Mouse (Mus musculus) heart, postnatal 0 days (tissue): ENCODE results near the gene Vwa3b. TPM values are rescaled to one million over a fixed set of nuclear protein-coding genes. Genes with fewer than 3 reads are reported as not detected.
A peak's percentile ranks its signal among the peaks of the same experiment; 100 is the strongest.

ENCODE experiments used
- ATAC-seq: fragments of 200-750 bp; cut with Nextera tagmentation; 2 replicates; pipeline ENCODE4 v1.8.0; 2017; ENCODE audit warnings: low read depth, moderate number of reproducible peaks, moderate library complexity; ENCODE audit not compliant: insufficient read depth
- DNase-seq: peaks from one replicate; pipeline ENCODE4 v3.0.0-alpha.2; 2016; ENCODE audit warnings: low spot score
- H3K27ac ChIP-seq: fragments of 300-500 bp; sonication (generic); 2 replicates; pipeline ENCODE4 v1.5.1; 2014; ENCODE audit warnings: low read depth, mild to moderate bottlenecking
- H3K27me3 ChIP-seq: fragments of 300-500 bp; sonication (generic); 2 replicates; pipeline ENCODE4 v1.6.1; 2014; ENCODE audit warnings: low read length, mixed read lengths; ENCODE audit not compliant: control insufficient read depth, insufficient read depth
- H3K36me3 ChIP-seq: fragments of 300-500 bp; sonication (generic); replicated peaks from 2 replicates; pipeline ENCODE4 v1.6.1; 2014; ENCODE audit warnings: low read length, mixed read lengths; ENCODE audit not compliant: control insufficient read depth, insufficient read depth
- H3K4me1 ChIP-seq: fragments of 300-500 bp; sonication (generic); 2 replicates; pipeline ENCODE4 v1.6.1; 2014; ENCODE audit warnings: antibody characterized with exemption; ENCODE audit not compliant: control insufficient read depth, insufficient read depth
- H3K4me2 ChIP-seq: fragments of 300-500 bp; sonication (generic); 2 replicates; pipeline ENCODE4 v1.6.1; 2014; ENCODE audit warnings: low read depth, mild to moderate bottlenecking, low read length, moderate library complexity
- H3K4me3 ChIP-seq: fragments of 300-500 bp; sonication (generic); 2 replicates; pipeline ENCODE4 v1.5.1; 2014; ENCODE audit warnings: low read depth, low read length
- H3K9ac ChIP-seq: fragments of 300-500 bp; sonication (generic); replicated peaks from 2 replicates; pipeline ENCODE4 v1.6.1; 2014; ENCODE audit warnings: low read depth, low read length, mixed read lengths
- H3K9me3 ChIP-seq: fragments of 300-500 bp; sonication (generic); replicated peaks from 2 replicates; pipeline ENCODE4 v1.6.1; 2016; ENCODE audit warnings: low read length; ENCODE audit not compliant: control insufficient read depth
- CTCF ChIP-seq: IDR thresholded peaks from 2 replicates; pipeline ENCODE4 v1.5.1; 2016; ENCODE audit warnings: antibody characterized with exemption, control low read depth, low read depth
- EP300 ChIP-seq: IDR thresholded peaks from 2 replicates; pipeline ENCODE4 v1.6.1; 2016; ENCODE audit warnings: antibody characterized with exemption, low read depth
- WGBS: fragments of 180-500 bp; shearing (Covaris S2); extraction: QIAGEN DNeasy Blood & Tissue Kit; methylation state at CpG from one replicate; pipeline ENCODE4 v1.1.7; 2014; 5-methylcytosine and 5-hydroxymethylcytosine counted together
- polyA plus RNA-seq: library from polyadenylated mRNA; unstranded; fragments of >200 nt; fragmentation: Nextera tagmentation; extraction: Ambion mirVana; gene quantifications from 2 replicates; pipeline ENCODE4 v1.2.1, GENCODE M21; 2015
- total RNA-seq: library from RNA; depleted of rRNA; stranded (reverse); fragments of >200 nt; gene quantifications from 2 replicates; pipeline ENCODE4 v1.2.3, GENCODE M21; 2014; ENCODE audit warnings: low replicate concordance

Vwa3b gene
- total and polyA plus RNA-seq, 2 experiments from 2014 or later: 0.26 TPM; not detected in 1

- Histone ChIP-seq H3K4me1 (no peaks in the 10 kb centered on the region), H3K27me3 (no peaks in the 10 kb centered on the region), H3K4me2 (no peak overlapping the region), H3K36me3 (no peaks in the 10 kb centered on the region), H3K4me3 (no peak overlapping the region), H3K27ac (no peak overlapping the region), H3K9me3 (no peaks in the 10 kb centered on the region), H3K9ac (no peak overlapping the region)
- ATAC-seq (no peak), DNase-seq (no peak)
- 70% methylated on average over 11 of the region's 11 CpGs for WGBS
- TF ChIP-seq EP300 (no peak), CTCF (no peak)
Measured at GRCm38 (mm10) chr1:37065658-37066412, 39.4 kb downstream of the Vwa3b start.

- Histone ChIP-seq H3K4me1 (0 out of 2 replicates have a peak, but pooled peaks cover 9% of the 10 kb centered on the region), H3K4me3 (no peak overlapping the region), H3K4me2 (no peak overlapping the region), H3K9me3 (no peaks in the 10 kb centered on the region), H3K9ac (no peak overlapping the region), H3K36me3 (no peaks in the 10 kb centered on the region), H3K27me3 (no peaks in the 10 kb centered on the region), H3K27ac (no peak overlapping the region)
- no peak for DNase-seq
- TF ChIP-seq EP300 (no peak), CTCF (no peak)
- 92% methylated on average over 7 of the region's 7 CpGs for WGBS
- no peak for ATAC-seq
Measured at GRCm38 (mm10) chr1:37075759-37076158, 49.4 kb downstream of the Vwa3b start.

GRCm38 (mm10) chr1:37077266-37077665 lies 50.9 kb downstream of the Vwa3b start:
- no peaks in the 10 kb centered on the region for H3K27me3 ChIP-seq
- H3K9me3 ChIP-seq: no peaks in the 10 kb centered on the region
- no peak overlapping the region for H3K4me3 ChIP-seq
- H3K9ac ChIP-seq: no peak overlapping the region
- 0 out of 2 replicates have a peak, but pooled peaks cover 9% of the 10 kb centered on the region for H3K4me1 ChIP-seq
- no peak; the same call in 1 of the 2 replicates for ATAC-seq
- DNase-seq: peak; percentile 15
- H3K27ac ChIP-seq: peak overlapping the region; percentile 88
- no peak overlapping the region for H3K4me2 ChIP-seq
- WGBS: 40% methylated on average over 9 of the region's 9 CpGs
- H3K36me3 ChIP-seq: no peaks in the 10 kb centered on the region
- no peak for TF ChIP-seq CTCF
- TF ChIP-seq EP300: no peak

GRCm38 (mm10) chr1:37077955-37078549 lies 51.7 kb downstream of the Vwa3b start:
- 46% methylated on average over 14 of the region's 14 CpGs for WGBS
- Histone ChIP-seq H3K9me3 (no peaks in the 10 kb centered on the region), H3K4me1 (0 out of 2 replicates have a peak, but pooled peaks cover 9% of the 10 kb centered on the region), H3K9ac (no peak overlapping the region), H3K27ac (peak overlapping the region; percentile 88), H3K36me3 (no peaks in the 10 kb centered on the region), H3K4me2 (peak overlapping the region; percentile 35), H3K27me3 (no peaks in the 10 kb centered on the region), H3K4me3 (no peak overlapping the region)
- peak; percentile 92 for ATAC-seq
- TF ChIP-seq CTCF (no peak), EP300 (peak; percentile 48; the same call in 1 of the 2 replicates)
- peak; percentile 79 for DNase-seq

- no peak for ATAC-seq
- 82% methylated on average over 4 of the region's 4 CpGs for WGBS
Measured at GRCm38 (mm10) chr1:37080442-37080841, 54.0 kb downstream of the Vwa3b start.

More at GRCm38 (mm10) chr1:37080442-37080841, 54.0 kb downstream of the Vwa3b start:
- H3K4me1 ChIP-seq: 0 out of 2 replicates have a peak, but pooled peaks cover 9% of the 10 kb centered on the region
- H3K27ac ChIP-seq: no peak overlapping the region
- H3K9me3 ChIP-seq: no peaks in the 10 kb centered on the region
- H3K4me3 ChIP-seq: no peak overlapping the region
- no peak for TF ChIP-seq EP300
- TF ChIP-seq CTCF: no peak
- no peaks in the 10 kb centered on the region for H3K36me3 ChIP-seq
- H3K4me2 ChIP-seq: no peak overlapping the region
- DNase-seq: no peak
- no peak overlapping the region for H3K9ac ChIP-seq
- H3K27me3 ChIP-seq: no peaks in the 10 kb centered on the region
